Mouse (Mus musculus) MEL (cell line): ENCODE results near the gene Cbx5. TPM values are rescaled to one million over a fixed set of nuclear protein-coding genes. Genes with fewer than 3 reads are reported as not detected.

ENCODE experiments used
- DNase-seq: peaks from one replicate; pipeline ENCODE4 v3.0.0; 2011; ENCODE audit warnings: low read depth, low spot score
- H3K27ac ChIP-seq: 2 replicates; pipeline ENCODE4 v1.5.1; 2012; ENCODE audit warnings: low read depth, mild to moderate bottlenecking, control low read depth, low read length, moderate library complexity; ENCODE audit not compliant: control insufficient read depth
- H3K27me3 ChIP-seq, 2 experiments: fragments of 150-350 bp in 1 of 2; sonication (generic) in 1 of 2; 2 replicates each; pipeline ENCODE4 v1.6.1; 2012; ENCODE audit warnings: low read length in 2 of 2, mild to moderate bottlenecking in 2 of 2, improper control_type of control experiment in 1 of 2, moderate library complexity in 1 of 2; ENCODE audit not compliant: insufficient read depth in 2 of 2, control insufficient read depth in 1 of 2
- H3K36me3 ChIP-seq, 2 experiments: 2 replicates each; pipeline ENCODE4 v1.6.1; 2012 to 2014; ENCODE audit warnings: low read length in 2 of 2, improper control_type of control experiment in 1 of 2, inconsistent platforms in 1 of 2, mild to moderate bottlenecking in 1 of 2; ENCODE audit not compliant: insufficient read depth in 2 of 2, control insufficient read depth in 1 of 2
- H3K4me1 ChIP-seq, 2 experiments: fragments of 150-350 bp in 1 of 2; sonication (generic) in 1 of 2; 2 replicates each; pipeline ENCODE4 v1.6.1; 2012; ENCODE audit warnings: low read length in 2 of 2, improper control_type of control experiment in 1 of 2, mild to moderate bottlenecking in 1 of 2; ENCODE audit not compliant: insufficient read depth in 2 of 2, control insufficient read depth in 1 of 2
- H3K4me3 ChIP-seq, 2 experiments: fragments of 150-350 bp in 1 of 2; sonication (generic) in 1 of 2; 2 replicates each; pipeline ENCODE4 v1.5.1; 2012; ENCODE audit warnings: low read depth in 2 of 2, low read length in 2 of 2, mild to moderate bottlenecking in 2 of 2, moderate library complexity in 2 of 2, control low read depth in 1 of 2, improper control_type of control experiment in 1 of 2; ENCODE audit not compliant: control insufficient read depth in 1 of 2, insufficient read depth in 1 of 2
- H3K79me2 ChIP-seq: 2 replicates; pipeline ENCODE4 v1.6.1; 2012; ENCODE audit warnings: mild to moderate bottlenecking, low read length, moderate library complexity; ENCODE audit not compliant: control insufficient read depth, poor library complexity, insufficient read depth
- H3K9ac ChIP-seq: 2 replicates; pipeline ENCODE4 v1.6.1; 2012; ENCODE audit warnings: low read depth, mild to moderate bottlenecking, control low read depth, low read length, moderate library complexity; ENCODE audit not compliant: control insufficient read depth, poor library complexity, severe bottlenecking
- H3K9me3 ChIP-seq: fragments of 150-350 bp; sonication (generic); replicated peaks from 2 replicates; pipeline ENCODE4 v1.6.1; 2012; ENCODE audit warnings: mild to moderate bottlenecking, low read length, improper control_type of control experiment, moderate library complexity; ENCODE audit not compliant: insufficient read depth
- CHD1 ChIP-seq: IDR thresholded peaks from 2 replicates; pipeline ENCODE4 v1.6.1; 2012; ENCODE audit warnings: low read depth, mild to moderate bottlenecking, inconsistent platforms, low read length, improper control_type of control experiment
- CHD2 ChIP-seq: IDR thresholded peaks from 2 replicates; pipeline ENCODE4 v1.6.1; 2011; ENCODE audit warnings: low read length, improper control_type of control experiment
- E2F4 ChIP-seq: IDR thresholded peaks from 2 replicates; pipeline ENCODE4 v1.6.1; 2011; ENCODE audit warnings: low read depth, low read length, improper control_type of control experiment, borderline replicate concordance
- ELF1 ChIP-seq: IDR thresholded peaks from 2 replicates; pipeline ENCODE4 v1.6.1; 2014; ENCODE audit warnings: low read depth, mild to moderate bottlenecking, inconsistent platforms, low read length, improper control_type of control experiment, moderate library complexity
- ETS1 ChIP-seq: IDR thresholded peaks from 2 replicates; pipeline ENCODE4 v1.6.1; 2012; ENCODE audit warnings: low read depth, mild to moderate bottlenecking, inconsistent platforms, low read length, improper control_type of control experiment, moderate library complexity
- GATA1 ChIP-seq: IDR thresholded peaks from 2 replicates; pipeline ENCODE4 v1.6.1; 2011; ENCODE audit warnings: low read depth, low read length, improper control_type of control experiment
- HCFC1 ChIP-seq: IDR thresholded peaks from 2 replicates; pipeline ENCODE4 v1.6.1; 2012; ENCODE audit warnings: low read depth, mild to moderate bottlenecking, inconsistent platforms, low read length, improper control_type of control experiment, moderate library complexity
- KAT2A ChIP-seq: conservative IDR thresholded peaks from 2 replicates; pipeline ENCODE4 v1.6.1; 2012; ENCODE audit warnings: low read depth, low read length, improper control_type of control experiment, inconsistent platforms
- MXI1 ChIP-seq: IDR thresholded peaks from 2 replicates; pipeline ENCODE4 v1.6.1; 2011; ENCODE audit warnings: mild to moderate bottlenecking, low read depth, low read length, improper control_type of control experiment
- MYC ChIP-seq: IDR thresholded peaks from 2 replicates; pipeline ENCODE4 v1.6.1; 2011; ENCODE audit warnings: low read depth, mild to moderate bottlenecking, low read length, improper control_type of control experiment, moderate library complexity
- NRF1 ChIP-seq: IDR thresholded peaks from 2 replicates; pipeline ENCODE4 v1.6.1; 2014; ENCODE audit warnings: low read depth, mild to moderate bottlenecking, inconsistent platforms, low read length, improper control_type of control experiment, moderate library complexity; ENCODE audit not compliant: poor library complexity, insufficient read depth, severe bottlenecking
- POLR2AphosphoS5 ChIP-seq: IDR thresholded peaks from 2 replicates; pipeline ENCODE4 v1.6.1; 2012; ENCODE audit warnings: low read depth, borderline replicate concordance, mild to moderate bottlenecking, inconsistent platforms, low read length, moderate library complexity, mixed read lengths
- SIN3A ChIP-seq: IDR thresholded peaks from 2 replicates; pipeline ENCODE4 v1.6.1; 2012; ENCODE audit warnings: low read length, improper control_type of control experiment, inconsistent platforms
- TAL1 ChIP-seq: IDR thresholded peaks from 2 replicates; pipeline ENCODE4 v1.6.1; 2012; ENCODE audit warnings: mild to moderate bottlenecking, inconsistent platforms, low read length, moderate library complexity, mixed read lengths
- TBP ChIP-seq: IDR thresholded peaks from 2 replicates; pipeline ENCODE4 v1.8.0; 2011; ENCODE audit warnings: low read depth, low read length, improper control_type of control experiment
- USF1 ChIP-seq: IDR thresholded peaks from 2 replicates; pipeline ENCODE4 v1.6.1; 2014; ENCODE audit warnings: low read depth, mild to moderate bottlenecking, inconsistent platforms, low read length, improper control_type of control experiment, moderate library complexity
- ZC3H11A ChIP-seq: IDR thresholded peaks from 2 replicates; pipeline ENCODE4 v1.6.1; 2012; ENCODE audit warnings: low read depth, mild to moderate bottlenecking, inconsistent platforms, low read length, improper control_type of control experiment
- ZMIZ1 ChIP-seq: IDR thresholded peaks from 2 replicates; pipeline ENCODE4 v1.6.1; 2012; ENCODE audit warnings: low read depth, mild to moderate bottlenecking, inconsistent platforms, low read length, improper control_type of control experiment, moderate library complexity
- polyA plus RNA-seq, 2 experiments: library from polyadenylated mRNA; stranded (reverse) in 1 of 2; unstranded in 1 of 2; fragments of >175 nt in 1 of 2; fragments of >200 nt in 1 of 2; gene quantifications; 2 replicates each; pipeline versions ENCODE4 v1.2.1 to v1.2.4; 2012; ENCODE audit warnings: low replicate concordance in 2 of 2, low read depth in 1 of 2; ENCODE audit not compliant: insufficient read length in 2 of 2, insufficient read depth in 1 of 2, missing spikeins in 1 of 2
- total RNA-seq: library from RNA; depleted of rRNA; stranded (reverse); fragments of 300-350 nt; gene quantifications from 2 replicates; pipeline ENCODE4 v1.2.3, GENCODE M21; 2012

Cbx5 gene
- total and polyA plus RNA-seq, 3 experiments, result 39.8 to 67.1 (median 42.4) TPM

DNA sequence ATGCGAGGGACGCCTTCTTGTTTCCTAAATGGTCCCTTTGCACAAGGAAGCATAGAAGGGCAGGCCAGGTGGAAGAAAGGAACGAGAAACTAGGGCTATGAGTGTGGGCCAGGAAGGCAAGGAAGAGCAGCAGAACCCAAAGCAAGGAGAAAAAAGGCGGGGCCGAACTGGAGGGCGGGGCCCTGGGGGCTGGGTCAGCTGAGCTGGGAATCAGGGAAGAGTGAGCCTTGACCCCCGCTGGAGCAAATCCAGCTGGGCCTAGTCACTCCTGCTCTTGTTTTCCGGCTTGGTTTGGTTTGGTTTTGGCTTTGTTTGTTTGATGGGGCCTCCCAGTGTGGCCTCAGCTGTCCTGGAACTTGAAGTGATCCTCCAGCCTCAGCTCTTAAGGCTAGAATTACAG, 68.3 kb downstream of the Cbx5 start:
- Histone ChIP-seq H3K79me2 (no peaks in the 10 kb centered on the region; the same call in 1 of the 2 replicates), H3K27ac (no peak overlapping the region), H3K9ac (no peak overlapping the region), H3K4me1 (peaks cover 0 to 12% of the 10 kb centered on the region in 2 experiments; a peak in 3 of 4 replicates), H3K4me3 (no peak overlapping the region), H3K36me3 (no peaks in the 10 kb centered on the region), H3K9me3 (no peaks in the 10 kb centered on the region), H3K27me3 (no peaks in the 10 kb centered on the region; a peak in 1 of 4 replicates)
- DNase-seq, result no peak
- no peak for TF ChIP-seq MYC
- TF ChIP-seq TBP, result no peak
- TF ChIP-seq MXI1, result no peak
- TF ChIP-seq CHD1, result no peak
- no peak for TF ChIP-seq NRF1
- no peak for TF ChIP-seq CHD2
- no peak for TF ChIP-seq HCFC1
- TF ChIP-seq ELF1, result no peak
- no peak for TF ChIP-seq GATA1
- TF ChIP-seq ZMIZ1, result no peak
- no peak for TF ChIP-seq ETS1

DNA sequence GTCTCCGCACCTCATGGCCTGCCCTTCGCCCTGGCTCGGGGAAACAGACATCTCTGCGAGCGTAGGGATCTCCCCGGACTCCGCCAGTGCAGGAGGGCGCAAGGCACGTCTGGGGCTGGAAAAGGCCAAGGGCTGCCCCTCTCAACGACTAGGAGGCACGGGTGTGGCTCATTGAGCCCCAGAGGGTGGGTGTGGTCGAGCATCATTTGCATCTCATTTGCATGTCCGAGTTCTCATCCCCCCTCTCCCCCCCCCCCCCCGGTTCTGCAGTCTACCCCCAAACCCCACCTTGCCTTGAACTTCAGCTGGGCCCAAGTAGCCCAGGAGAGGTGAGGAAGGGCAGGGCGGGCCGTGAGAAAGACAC, 69.3 kb downstream of the Cbx5 start:
- Histone ChIP-seq H3K27me3 (no peaks in the 10 kb centered on the region; a peak in 1 of 4 replicates), H3K79me2 (no peaks in the 10 kb centered on the region; the same call in 1 of the 2 replicates), H3K4me1 (peaks cover 0 to 12% of the 10 kb centered on the region in 2 experiments; a peak in 3 of 4 replicates), H3K36me3 (no peaks in the 10 kb centered on the region), H3K27ac (no peak overlapping the region), H3K4me3 (no peak overlapping the region), H3K9ac (no peak overlapping the region), H3K9me3 (no peaks in the 10 kb centered on the region)
- DNase-seq, result no peak
- no peak for TF ChIP-seq KAT2A
- TF ChIP-seq NRF1, result no peak
- TF ChIP-seq CHD1, result no peak
- TF ChIP-seq GATA1, result no peak
- TF ChIP-seq CHD2, result no peak
- no peak for TF ChIP-seq POLR2AphosphoS5

DNA sequence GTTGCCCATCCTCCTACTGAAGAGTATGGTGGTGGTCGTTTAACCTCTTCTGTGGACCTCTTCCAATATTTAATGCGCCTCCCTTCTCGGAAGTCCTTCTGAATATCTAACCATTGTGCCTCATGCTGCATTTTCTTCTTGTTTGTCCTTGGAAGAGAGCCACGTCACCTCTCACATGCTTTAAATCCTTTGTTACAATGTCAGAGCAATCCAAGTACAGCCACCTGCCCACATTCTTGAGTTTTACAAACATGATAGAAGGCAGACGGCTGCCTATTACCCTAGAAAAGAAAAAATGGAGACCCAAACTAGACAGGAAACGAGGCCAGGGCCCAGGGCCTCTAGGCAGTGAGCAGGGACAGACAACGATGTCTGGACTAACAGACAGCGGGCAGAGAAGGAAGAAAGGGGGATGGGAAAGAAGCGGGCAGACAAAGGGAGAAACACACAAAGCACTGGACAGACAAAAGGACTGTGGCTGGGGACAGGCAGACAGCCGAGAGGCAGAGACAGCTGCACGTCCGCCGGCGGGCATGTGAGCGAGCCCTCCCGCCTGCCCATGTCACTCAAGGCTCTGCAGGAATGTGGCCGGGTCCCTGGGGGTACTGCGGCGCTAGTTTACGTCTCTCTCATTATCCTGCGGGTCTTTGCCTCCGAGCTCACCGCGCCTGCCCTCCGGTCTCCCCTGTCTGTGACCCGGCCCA, 69.9 kb downstream of the Cbx5 start:
- Histone ChIP-seq H3K9me3 (no peaks in the 10 kb centered on the region), H3K4me3 (peak overlapping the region; percentile 71 to 75; a peak in 3 of 4 replicates), H3K79me2 (no peaks in the 10 kb centered on the region; the same call in 1 of the 2 replicates), H3K27ac (no peak overlapping the region), H3K4me1 (peaks cover 0 to 15% of the 10 kb centered on the region in 2 experiments), H3K27me3 (no peaks in the 10 kb centered on the region; a peak in 1 of 4 replicates), H3K9ac (peak overlapping the region; percentile 69), H3K36me3 (no peaks in the 10 kb centered on the region)
- no peak for TF ChIP-seq E2F4
- TF ChIP-seq USF1, result no peak
- no peak for TF ChIP-seq NRF1
- TF ChIP-seq ZC3H11A, result no peak
- TF ChIP-seq SIN3A, result no peak
- no peak for TF ChIP-seq TAL1
- TF ChIP-seq MXI1, result no peak
- no peak for TF ChIP-seq GATA1
- DNase-seq, result no peak
